Mouse (Mus musculus) MEL (cell line): ENCODE results near the gene Gprin2. TPM values are rescaled to one million over a fixed set of nuclear protein-coding genes. Genes with fewer than 3 reads are reported as not detected.

Source experiments
- DNase-seq: peaks from one replicate; pipeline ENCODE4 v3.0.0; 2011; ENCODE audit warnings: low read depth, low spot score
- H3K27ac ChIP-seq: 2 replicates; pipeline ENCODE4 v1.5.1; 2012; ENCODE audit warnings: low read depth, mild to moderate bottlenecking, control low read depth, low read length, moderate library complexity; ENCODE audit not compliant: control insufficient read depth
- H3K27me3 ChIP-seq, 2 experiments: fragments of 150-350 bp in 1 of 2; sonication (generic) in 1 of 2; 2 replicates each; pipeline ENCODE4 v1.6.1; 2012; ENCODE audit warnings: low read length in 2 of 2, mild to moderate bottlenecking in 2 of 2, improper control_type of control experiment in 1 of 2, moderate library complexity in 1 of 2; ENCODE audit not compliant: insufficient read depth in 2 of 2, control insufficient read depth in 1 of 2
- H3K36me3 ChIP-seq, 2 experiments: 2 replicates each; pipeline ENCODE4 v1.6.1; 2012 to 2014; ENCODE audit warnings: low read length in 2 of 2, improper control_type of control experiment in 1 of 2, inconsistent platforms in 1 of 2, mild to moderate bottlenecking in 1 of 2; ENCODE audit not compliant: insufficient read depth in 2 of 2, control insufficient read depth in 1 of 2
- H3K4me1 ChIP-seq, 2 experiments: fragments of 150-350 bp in 1 of 2; sonication (generic) in 1 of 2; 2 replicates each; pipeline ENCODE4 v1.6.1; 2012; ENCODE audit warnings: low read length in 2 of 2, improper control_type of control experiment in 1 of 2, mild to moderate bottlenecking in 1 of 2; ENCODE audit not compliant: insufficient read depth in 2 of 2, control insufficient read depth in 1 of 2
- H3K4me3 ChIP-seq, 2 experiments: fragments of 150-350 bp in 1 of 2; sonication (generic) in 1 of 2; 2 replicates each; pipeline ENCODE4 v1.5.1; 2012; ENCODE audit warnings: low read depth in 2 of 2, low read length in 2 of 2, mild to moderate bottlenecking in 2 of 2, moderate library complexity in 2 of 2, control low read depth in 1 of 2, improper control_type of control experiment in 1 of 2; ENCODE audit not compliant: control insufficient read depth in 1 of 2, insufficient read depth in 1 of 2
- H3K79me2 ChIP-seq: 2 replicates; pipeline ENCODE4 v1.6.1; 2012; ENCODE audit warnings: mild to moderate bottlenecking, low read length, moderate library complexity; ENCODE audit not compliant: control insufficient read depth, poor library complexity, insufficient read depth
- H3K9ac ChIP-seq: 2 replicates; pipeline ENCODE4 v1.6.1; 2012; ENCODE audit warnings: low read depth, mild to moderate bottlenecking, control low read depth, low read length, moderate library complexity; ENCODE audit not compliant: control insufficient read depth, poor library complexity, severe bottlenecking
- H3K9me3 ChIP-seq: fragments of 150-350 bp; sonication (generic); replicated peaks from 2 replicates; pipeline ENCODE4 v1.6.1; 2012; ENCODE audit warnings: mild to moderate bottlenecking, low read length, improper control_type of control experiment, moderate library complexity; ENCODE audit not compliant: insufficient read depth
- BHLHE40 ChIP-seq: IDR thresholded peaks from 2 replicates; pipeline ENCODE4 v1.6.1; 2012; ENCODE audit warnings: low read depth, mild to moderate bottlenecking, inconsistent platforms, low read length, improper control_type of control experiment, borderline replicate concordance
- CHD2 ChIP-seq: IDR thresholded peaks from 2 replicates; pipeline ENCODE4 v1.6.1; 2011; ENCODE audit warnings: low read length, improper control_type of control experiment
- CTCF ChIP-seq, 3 experiments: IDR thresholded peaks in 2 of 3; conservative IDR thresholded peaks in 1 of 3; 2 replicates each; pipeline ENCODE4 v1.5.1; 2011 to 2012; ENCODE audit warnings: low read length in 3 of 3, low read depth in 2 of 3, mild to moderate bottlenecking in 2 of 3, improper control_type of control experiment in 1 of 3, inconsistent platforms in 1 of 3, mixed read lengths in 1 of 3, moderate library complexity in 1 of 3; ENCODE audit not compliant: control insufficient read depth in 1 of 3, insufficient read depth in 1 of 3, poor library complexity in 1 of 3, severe bottlenecking in 1 of 3
- E2F4 ChIP-seq: IDR thresholded peaks from 2 replicates; pipeline ENCODE4 v1.6.1; 2011; ENCODE audit warnings: low read depth, low read length, improper control_type of control experiment, borderline replicate concordance
- ELF1 ChIP-seq: IDR thresholded peaks from 2 replicates; pipeline ENCODE4 v1.6.1; 2014; ENCODE audit warnings: low read depth, mild to moderate bottlenecking, inconsistent platforms, low read length, improper control_type of control experiment, moderate library complexity
- GABPA ChIP-seq: IDR thresholded peaks from 2 replicates; pipeline ENCODE4 v1.6.1; 2012; ENCODE audit warnings: low read depth, mild to moderate bottlenecking, inconsistent platforms, low read length, improper control_type of control experiment, moderate library complexity
- HCFC1 ChIP-seq: IDR thresholded peaks from 2 replicates; pipeline ENCODE4 v1.6.1; 2012; ENCODE audit warnings: low read depth, mild to moderate bottlenecking, inconsistent platforms, low read length, improper control_type of control experiment, moderate library complexity
- MAFK ChIP-seq: IDR thresholded peaks from 2 replicates; pipeline ENCODE4 v1.6.1; 2011; ENCODE audit warnings: low read depth, mild to moderate bottlenecking, low read length, improper control_type of control experiment, borderline replicate concordance
- MAX ChIP-seq: IDR thresholded peaks from 2 replicates; pipeline ENCODE4 v1.6.1; 2011; ENCODE audit warnings: low read length, improper control_type of control experiment
- MAZ ChIP-seq: IDR thresholded peaks from 2 replicates; pipeline ENCODE4 v1.6.1; 2012; ENCODE audit warnings: low read depth, mild to moderate bottlenecking, inconsistent platforms, low read length, improper control_type of control experiment
- MYB ChIP-seq: IDR thresholded peaks from 2 replicates; pipeline ENCODE4 v1.6.1; 2011; ENCODE audit warnings: mild to moderate bottlenecking, low read depth, low read length, improper control_type of control experiment
- MYC ChIP-seq: IDR thresholded peaks from 2 replicates; pipeline ENCODE4 v1.6.1; 2011; ENCODE audit warnings: low read depth, mild to moderate bottlenecking, low read length, improper control_type of control experiment, moderate library complexity
- NELFE ChIP-seq: IDR thresholded peaks from 2 replicates; pipeline ENCODE4 v1.6.1; 2011; ENCODE audit warnings: low read depth, low read length, improper control_type of control experiment
- NRF1 ChIP-seq: IDR thresholded peaks from 2 replicates; pipeline ENCODE4 v1.6.1; 2014; ENCODE audit warnings: low read depth, mild to moderate bottlenecking, inconsistent platforms, low read length, improper control_type of control experiment, moderate library complexity; ENCODE audit not compliant: poor library complexity, insufficient read depth, severe bottlenecking
- POLR2A ChIP-seq, 2 experiments: IDR thresholded peaks; 2 replicates each; pipeline ENCODE4 v1.6.1; 2011 to 2012; ENCODE audit warnings: low read length in 2 of 2, mild to moderate bottlenecking in 2 of 2, control low read depth in 1 of 2, improper control_type of control experiment in 1 of 2, low read depth in 1 of 2, moderate library complexity in 1 of 2; ENCODE audit not compliant: control insufficient read depth in 1 of 2, insufficient read depth in 1 of 2, poor library complexity in 1 of 2
- POLR2AphosphoS2 ChIP-seq: IDR thresholded peaks from 2 replicates; pipeline ENCODE4 v1.6.1; 2011; ENCODE audit warnings: low read length, improper control_type of control experiment
- POLR2AphosphoS5 ChIP-seq: IDR thresholded peaks from 2 replicates; pipeline ENCODE4 v1.6.1; 2012; ENCODE audit warnings: low read depth, borderline replicate concordance, mild to moderate bottlenecking, inconsistent platforms, low read length, moderate library complexity, mixed read lengths
- RAD21 ChIP-seq: IDR thresholded peaks from 2 replicates; pipeline ENCODE4 v1.6.1; 2011; ENCODE audit warnings: mild to moderate bottlenecking, low read depth, low read length, improper control_type of control experiment
- SMC3 ChIP-seq: IDR thresholded peaks from 2 replicates; pipeline ENCODE4 v1.6.1; 2011; ENCODE audit warnings: low read depth, low read length, improper control_type of control experiment
- TAL1 ChIP-seq: IDR thresholded peaks from 2 replicates; pipeline ENCODE4 v1.6.1; 2012; ENCODE audit warnings: mild to moderate bottlenecking, inconsistent platforms, low read length, moderate library complexity, mixed read lengths
- TCF12 ChIP-seq: IDR thresholded peaks from 2 replicates; pipeline ENCODE4 v1.6.1; 2014; ENCODE audit warnings: low read depth, mild to moderate bottlenecking, inconsistent platforms, low read length, improper control_type of control experiment, moderate library complexity
- USF1 ChIP-seq: IDR thresholded peaks from 2 replicates; pipeline ENCODE4 v1.6.1; 2014; ENCODE audit warnings: low read depth, mild to moderate bottlenecking, inconsistent platforms, low read length, improper control_type of control experiment, moderate library complexity
- ZKSCAN1 ChIP-seq: IDR thresholded peaks from 2 replicates; pipeline ENCODE4 v1.6.1; 2012; ENCODE audit warnings: low read depth, mild to moderate bottlenecking, inconsistent platforms, low read length, improper control_type of control experiment, moderate library complexity
- ZMIZ1 ChIP-seq: IDR thresholded peaks from 2 replicates; pipeline ENCODE4 v1.6.1; 2012; ENCODE audit warnings: low read depth, mild to moderate bottlenecking, inconsistent platforms, low read length, improper control_type of control experiment, moderate library complexity
- ZNF384 ChIP-seq: IDR thresholded peaks from 2 replicates; pipeline ENCODE4 v1.6.1; 2012; ENCODE audit warnings: low read depth, mild to moderate bottlenecking, inconsistent platforms, low read length, improper control_type of control experiment
- polyA plus RNA-seq, 2 experiments: library from polyadenylated mRNA; stranded (reverse) in 1 of 2; unstranded in 1 of 2; fragments of >175 nt in 1 of 2; fragments of >200 nt in 1 of 2; gene quantifications; 2 replicates each; pipeline versions ENCODE4 v1.2.1 to v1.2.4; 2012; ENCODE audit warnings: low replicate concordance in 2 of 2, low read depth in 1 of 2; ENCODE audit not compliant: insufficient read length in 2 of 2, insufficient read depth in 1 of 2, missing spikeins in 1 of 2
- total RNA-seq: library from RNA; depleted of rRNA; stranded (reverse); fragments of 300-350 nt; gene quantifications from 2 replicates; pipeline ENCODE4 v1.2.3, GENCODE M21; 2012

Gprin2 gene
- total and polyA plus RNA-seq, 3 experiments = under 0.01 to 0.01 TPM; not detected in 1

- no peak for TF ChIP-seq MAFK
- no peak for TF ChIP-seq POLR2A (IDR thresholded peaks at IDR 0.05; ENCODE audit: control insufficient read depth in 1 of 2, insufficient read depth in 1 of 2, low read depth in 1 of 2, low read length in 2 of 2, poor library complexity in 1 of 2)
- no peak for TF ChIP-seq USF1
- TF ChIP-seq GABPA = no peak
- no peak for TF ChIP-seq ZKSCAN1
- no peak for TF ChIP-seq CTCF (IDR thresholded peaks at IDR 0.05 in 2 of 3, conservative IDR thresholded peaks at IDR 0.05 in 1 of 3; ENCODE audit: control insufficient read depth in 1 of 3, insufficient read depth in 1 of 3, low read depth in 2 of 3, low read length in 3 of 3, poor library complexity in 1 of 3, severe bottlenecking in 1 of 3)
- no peak for TF ChIP-seq MAZ
- TF ChIP-seq MYB = no peak
- TF ChIP-seq CHD2 = no peak
- TF ChIP-seq POLR2AphosphoS2 = no peak
- TF ChIP-seq ZNF384 = no peak
- TF ChIP-seq TCF12 = no peak
- no peak for TF ChIP-seq TAL1
- no peak for TF ChIP-seq ZMIZ1
- no peak for TF ChIP-seq MAX
- TF ChIP-seq HCFC1 = no peak
- TF ChIP-seq ELF1 = no peak
- TF ChIP-seq, all 39 proteins: peak for 0
These were observed 20.1 kb upstream of the Gprin2 start for GRCm38 (mm10) chr14:34221416-34222077.

GRCm38 (mm10) chr14:34220426-34220825, 19.0 kb upstream of the Gprin2 start:
- Histone ChIP-seq H3K36me3 (no peaks in the 10 kb centered on the region), H3K9me3 (no peaks in the 10 kb centered on the region), H3K4me1 (no peaks in the 10 kb centered on the region), H3K27me3 (no peaks in the 10 kb centered on the region), H3K9ac (no peak overlapping the region), H3K4me3 (no peak overlapping the region), H3K79me2 (no peaks in the 10 kb centered on the region), H3K27ac (no peak overlapping the region)
- TF ChIP-seq SMC3 (no peak), MAX (no peak), NRF1 (no peak), POLR2AphosphoS5 (no peak), TCF12 (no peak), E2F4 (no peak), HCFC1 (no peak), MYC (no peak), RAD21 (no peak), ELF1 (no peak), BHLHE40 (no peak), NELFE (no peak), ZKSCAN1 (no peak)
- DNase-seq = no peak

More at GRCm38 (mm10) chr14:34221416-34222077, 20.1 kb upstream of the Gprin2 start:
- no peaks in the 10 kb centered on the region for H3K9me3 ChIP-seq
- no peaks in the 10 kb centered on the region for H3K4me1 ChIP-seq
- H3K79me2 ChIP-seq = no peaks in the 10 kb centered on the region
- no peaks in the 10 kb centered on the region for H3K27me3 ChIP-seq
- no peak overlapping the region for H3K4me3 ChIP-seq
- no peak overlapping the region for H3K9ac ChIP-seq
- H3K27ac ChIP-seq = no peak overlapping the region
- DNase-seq = no peak
- no peaks in the 10 kb centered on the region for H3K36me3 ChIP-seq
